Mouse (Mus musculus) adrenal gland, adult 10 weeks (tissue): ENCODE measurements around the gene Cep68. TPM values are rescaled to one million over a fixed set of nuclear protein-coding genes. Genes with fewer than 3 reads are reported as not detected.

Source experiments
- polyA plus RNA-seq: library from polyadenylated mRNA; stranded (reverse); fragments of 350-450 nt; fragmentation: Illumina TruSeq; extraction: RNeasy Lipid Tissue Mini Kit (QIAGEN cat#74804); gene quantifications from one replicate; pipeline ENCODE4 v1.2.3, GENCODE M21; 2014; ENCODE audit warnings: low read depth, low replicate concordance

The Cep68 gene
- 27.9 TPM for polyA plus RNA-seq

GRCm38 (mm10) chr11:20249296-20250110 is at the start of gene Cep68:
Gene Cep68 (minus strand): TSS chr11:20249429.

DNA sequence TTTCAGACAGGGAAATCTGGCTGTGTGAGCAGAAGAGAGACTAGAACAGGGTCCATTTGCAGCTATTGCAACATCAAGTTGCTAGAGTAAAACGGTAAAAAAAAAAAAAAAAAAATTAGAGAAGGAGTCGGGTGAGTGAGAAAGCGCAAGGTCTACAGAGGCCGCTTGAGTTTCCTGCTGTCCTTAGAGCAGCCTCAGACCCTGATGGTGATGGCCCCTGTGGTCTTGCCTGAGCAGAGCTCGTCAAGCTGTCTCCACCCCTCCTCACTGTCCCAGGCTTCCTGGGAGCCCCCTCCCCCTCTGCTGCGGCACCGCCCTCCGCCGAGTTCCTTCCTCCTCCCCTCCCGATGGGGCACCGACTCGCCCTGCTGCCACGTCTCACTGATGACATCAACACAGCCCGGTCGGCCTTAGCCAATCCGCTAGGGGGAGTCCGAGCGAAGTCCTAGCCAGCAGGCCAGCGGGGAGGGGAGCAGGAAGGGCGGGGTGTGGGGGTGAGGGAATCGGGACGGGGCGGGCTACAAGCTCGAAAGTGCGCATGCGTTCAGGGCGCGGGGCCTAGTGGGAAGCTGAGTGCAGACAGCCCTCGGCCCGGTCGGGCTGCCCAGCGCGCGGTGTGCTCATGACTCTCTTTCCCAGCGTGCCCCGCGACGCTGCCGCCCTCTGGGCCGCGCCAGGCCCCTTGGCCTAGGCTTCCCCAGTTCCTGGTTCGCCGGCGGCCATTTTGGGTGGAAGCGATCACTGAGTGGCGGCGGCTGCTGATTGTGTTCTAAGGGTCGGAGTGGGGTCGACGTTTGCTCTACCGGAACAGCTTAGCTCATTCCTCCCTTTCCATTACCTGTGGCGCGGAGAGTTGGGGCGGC is 48.3 kb downstream of the Cep68 start, which contains the start of gene Rab1a:
Gene Rab1a (plus strand): TSS at position 720 of the 863 bp plus-strand sequence.

Other genes with a start within 250 kb of the Cep68 start
- gene Actr2, start 136.5 kb downstream of the Cep68 start, polyA plus RNA-seq = 375 TPM
- 629 TPM for gene Rab1a, start 48.0 kb downstream of the Cep68 start, polyA plus RNA-seq
- 9.8 TPM for gene Slc1a4, start 83.3 kb upstream of the Cep68 start, polyA plus RNA-seq